Mouse (Mus musculus): Measurements from ENCODE around the gene Smyd1. TPM values are rescaled to one million over a fixed set of nuclear protein-coding genes. Genes with fewer than 3 reads are reported as not detected.

Smyd1 gene
- polyA plus RNA-seq, 1 experiment from 2014 or later, result 1.6 TPM

GRCm38 (mm10) chr6:71353722-71354121 is 31.7 kb upstream of the Smyd1 start:
- DNase-seq (ENCODE audit: low spot score) (no peak), ATAC-seq (replicated peaks; ENCODE audit: insufficient number of reproducible peaks, low FRiP score, low TSS enrichment, low read depth) (no peak)
- no peak overlapping the region for H3K27ac ChIP-seq (replicated peaks; ENCODE audit: low read depth, low read length)
- no peaks in the 10 kb centered on the region for H3K36me3 ChIP-seq (replicated peaks; ENCODE audit: control insufficient read depth, insufficient read depth, low read depth, low read length)
- no peaks in the 10 kb centered on the region for H3K4me1 ChIP-seq (ENCODE audit: control insufficient read depth, insufficient read depth, low read length)
- WGBS, result 73% methylated on average over 2 of the region's 2 CpGs
- no peak overlapping the region for H3K9ac ChIP-seq (replicated peaks; ENCODE audit: low read length)
- no peaks in the 10 kb centered on the region for H3K27me3 ChIP-seq (ENCODE audit: control insufficient read depth, insufficient read depth, low read length)
- no peak overlapping the region for H3K4me3 ChIP-seq (ENCODE audit: low read depth, low read length)
- no peaks in the 10 kb centered on the region for H3K9me3 ChIP-seq (replicated peaks; ENCODE audit: control insufficient read depth, low read length)
- no peak overlapping the region for H3K4me2 ChIP-seq (ENCODE audit: low read depth, low read length)

- Histone ChIP-seq H3K9me3 (replicated peaks; ENCODE audit: control insufficient read depth, low read length) (no peaks in the 10 kb centered on the region), H3K9ac (replicated peaks; ENCODE audit: low read length) (no peak overlapping the region), H3K4me3 (ENCODE audit: low read depth, low read length) (no peak overlapping the region), H3K4me2 (ENCODE audit: low read depth, low read length) (no peak overlapping the region), H3K27ac (replicated peaks; ENCODE audit: low read depth, low read length) (no peak overlapping the region), H3K27me3 (ENCODE audit: control insufficient read depth, insufficient read depth, low read length) (no peaks in the 10 kb centered on the region), H3K4me1 (ENCODE audit: control insufficient read depth, insufficient read depth, low read length) (no peaks in the 10 kb centered on the region), H3K36me3 (replicated peaks; ENCODE audit: control insufficient read depth, insufficient read depth, low read depth, low read length) (no peaks in the 10 kb centered on the region)
- DNase-seq (ENCODE audit: low spot score) (no peak), ATAC-seq (replicated peaks; ENCODE audit: insufficient number of reproducible peaks, low FRiP score, low TSS enrichment, low read depth) (no peak)
- WGBS, result 85% methylated on average over 10 of the region's 10 CpGs
These were observed 30.9 kb upstream of the Smyd1 start for GRCm38 (mm10) chr6:71352866-71353427.

- no peak for ATAC-seq (replicated peaks; ENCODE audit: insufficient number of reproducible peaks, low FRiP score, low TSS enrichment, low read depth)
- WGBS, result 91% methylated on average over 6 of the region's 6 CpGs
- Histone ChIP-seq H3K9ac (replicated peaks; ENCODE audit: low read length) (no peak overlapping the region), H3K27ac (replicated peaks; ENCODE audit: low read depth, low read length) (no peak overlapping the region), H3K4me3 (ENCODE audit: low read depth, low read length) (no peak overlapping the region), H3K36me3 (replicated peaks; ENCODE audit: control insufficient read depth, insufficient read depth, low read depth, low read length) (no peaks in the 10 kb centered on the region), H3K9me3 (replicated peaks; ENCODE audit: control insufficient read depth, low read length) (no peaks in the 10 kb centered on the region), H3K4me2 (ENCODE audit: low read depth, low read length) (no peak overlapping the region), H3K27me3 (ENCODE audit: control insufficient read depth, insufficient read depth, low read length) (no peaks in the 10 kb centered on the region), H3K4me1 (ENCODE audit: control insufficient read depth, insufficient read depth, low read length) (no peaks in the 10 kb centered on the region)
- no peak for DNase-seq (ENCODE audit: low spot score)
These were observed 30.2 kb upstream of the Smyd1 start for GRCm38 (mm10) chr6:71352201-71352600.

- DNase-seq (ENCODE audit: low spot score) (no peak), ATAC-seq (replicated peaks; ENCODE audit: insufficient number of reproducible peaks, low FRiP score, low TSS enrichment, low read depth) (no peak)
- WGBS, result 95% methylated on average over 3 of the region's 3 CpGs
- Histone ChIP-seq H3K36me3 (replicated peaks; ENCODE audit: control insufficient read depth, insufficient read depth, low read depth, low read length) (no peaks in the 10 kb centered on the region), H3K27ac (replicated peaks; ENCODE audit: low read depth, low read length) (no peak overlapping the region), H3K4me2 (ENCODE audit: low read depth, low read length) (no peak overlapping the region), H3K4me1 (ENCODE audit: control insufficient read depth, insufficient read depth, low read length) (no peaks in the 10 kb centered on the region), H3K4me3 (ENCODE audit: low read depth, low read length) (no peak overlapping the region), H3K9me3 (replicated peaks; ENCODE audit: control insufficient read depth, low read length) (no peaks in the 10 kb centered on the region), H3K27me3 (ENCODE audit: control insufficient read depth, insufficient read depth, low read length) (no peaks in the 10 kb centered on the region), H3K9ac (replicated peaks; ENCODE audit: low read length) (no peak overlapping the region)
These were observed 29.2 kb upstream of the Smyd1 start for GRCm38 (mm10) chr6:71351201-71351600.

- Histone ChIP-seq H3K36me3 (replicated peaks; ENCODE audit: control insufficient read depth, insufficient read depth, low read depth, low read length) (no peaks in the 10 kb centered on the region), H3K4me1 (ENCODE audit: control insufficient read depth, insufficient read depth, low read length) (no peaks in the 10 kb centered on the region), H3K27me3 (ENCODE audit: control insufficient read depth, insufficient read depth, low read length) (no peaks in the 10 kb centered on the region), H3K9ac (replicated peaks; ENCODE audit: low read length) (no peak overlapping the region), H3K4me3 (ENCODE audit: low read depth, low read length) (no peak overlapping the region), H3K27ac (replicated peaks; ENCODE audit: low read depth, low read length) (no peak overlapping the region), H3K9me3 (replicated peaks; ENCODE audit: control insufficient read depth, low read length) (no peaks in the 10 kb centered on the region), H3K4me2 (ENCODE audit: low read depth, low read length) (no peak overlapping the region)
- ATAC-seq (replicated peaks; ENCODE audit: insufficient number of reproducible peaks, low FRiP score, low TSS enrichment, low read depth) (no peak), DNase-seq (ENCODE audit: low spot score) (no peak)
- 93% methylated on average over 9 of the region's 9 CpGs for WGBS
These were observed 26.0 kb upstream of the Smyd1 start for GRCm38 (mm10) chr6:71348006-71348405.

GRCm38 (mm10) chr6:71341179-71341578 is 19.1 kb upstream of the Smyd1 start:
- ATAC-seq (replicated peaks; ENCODE audit: insufficient number of reproducible peaks, low FRiP score, low TSS enrichment, low read depth) (no peak), DNase-seq (ENCODE audit: low spot score) (no peak)
- Histone ChIP-seq H3K27me3 (ENCODE audit: control insufficient read depth, insufficient read depth, low read length) (no peaks in the 10 kb centered on the region), H3K9ac (replicated peaks; ENCODE audit: low read length) (no peak overlapping the region), H3K9me3 (replicated peaks; ENCODE audit: control insufficient read depth, low read length) (no peaks in the 10 kb centered on the region), H3K4me2 (ENCODE audit: low read depth, low read length) (no peak overlapping the region), H3K27ac (replicated peaks; ENCODE audit: low read depth, low read length) (no peak overlapping the region), H3K4me3 (ENCODE audit: low read depth, low read length) (no peak overlapping the region), H3K36me3 (replicated peaks; ENCODE audit: control insufficient read depth, insufficient read depth, low read depth, low read length) (no peaks in the 10 kb centered on the region), H3K4me1 (ENCODE audit: control insufficient read depth, insufficient read depth, low read length) (no peaks in the 10 kb centered on the region)
- WGBS, result 92% methylated on average over 9 of the region's 9 CpGs

GRCm38 (mm10) chr6:71339351-71339750 is 17.3 kb upstream of the Smyd1 start:
- H3K4me2 ChIP-seq (ENCODE audit: low read depth, low read length), result no peak overlapping the region
- ATAC-seq (replicated peaks; ENCODE audit: insufficient number of reproducible peaks, low FRiP score, low TSS enrichment, low read depth) (no peak), DNase-seq (ENCODE audit: low spot score) (no peak)
- H3K9ac ChIP-seq (replicated peaks; ENCODE audit: low read length), result no peak overlapping the region
- H3K4me1 ChIP-seq (ENCODE audit: control insufficient read depth, insufficient read depth, low read length), result no peaks in the 10 kb centered on the region
- H3K27me3 ChIP-seq (ENCODE audit: control insufficient read depth, insufficient read depth, low read length), result no peaks in the 10 kb centered on the region
- H3K4me3 ChIP-seq (ENCODE audit: low read depth, low read length), result no peak overlapping the region
- H3K36me3 ChIP-seq (replicated peaks; ENCODE audit: control insufficient read depth, insufficient read depth, low read depth, low read length), result no peaks in the 10 kb centered on the region
- WGBS, result 82% methylated on average over 4 of the region's 4 CpGs
- H3K27ac ChIP-seq (replicated peaks; ENCODE audit: low read depth, low read length), result no peak overlapping the region
- H3K9me3 ChIP-seq (replicated peaks; ENCODE audit: control insufficient read depth, low read length), result no peaks in the 10 kb centered on the region

- H3K9me3 ChIP-seq (replicated peaks; ENCODE audit: control insufficient read depth, low read length), result no peaks in the 10 kb centered on the region
- no peak overlapping the region for H3K9ac ChIP-seq (replicated peaks; ENCODE audit: low read length)
- ATAC-seq (replicated peaks; ENCODE audit: insufficient number of reproducible peaks, low FRiP score, low TSS enrichment, low read depth) (no peak), DNase-seq (ENCODE audit: low spot score) (no peak)
- H3K4me1 ChIP-seq (ENCODE audit: control insufficient read depth, insufficient read depth, low read length), result no peaks in the 10 kb centered on the region
- no peak overlapping the region for H3K4me3 ChIP-seq (ENCODE audit: low read depth, low read length)
- no peaks in the 10 kb centered on the region for H3K36me3 ChIP-seq (replicated peaks; ENCODE audit: control insufficient read depth, insufficient read depth, low read depth, low read length)
- no peak overlapping the region for H3K27ac ChIP-seq (replicated peaks; ENCODE audit: low read depth, low read length)
- H3K27me3 ChIP-seq (ENCODE audit: control insufficient read depth, insufficient read depth, low read length), result no peaks in the 10 kb centered on the region
- 89% methylated on average over 3 of the region's 3 CpGs for WGBS
- H3K4me2 ChIP-seq (ENCODE audit: low read depth, low read length), result no peak overlapping the region
These were observed 16.9 kb upstream of the Smyd1 start for GRCm38 (mm10) chr6:71338941-71339340.

All from embryonic facial prominence, embryonic 11.5 days (tissue).